Mouse (Mus musculus): ENCODE data around the gene Apln.
A peak's percentile ranks its signal among the peaks of the same experiment; 100 is the strongest.

GRCm38 (mm10) chrX:48019940-48020339 lies 14.7 kb downstream of the Apln start:
- TF ChIP-seq CTCF (IDR thresholded peaks at IDR 0.05; ENCODE audit: low read depth, low read length) (peak; percentile 29; the same call in 1 of the 2 replicates), POLR2A (IDR thresholded peaks at IDR 0.05; ENCODE audit: borderline replicate concordance, low read depth, low read length) (no peak)

All from bone marrow macrophage, adult 2 months (primary cell).